Mouse (Mus musculus): ENCODE data around the gene Mettl23. TPM values are rescaled to one million over a fixed set of nuclear protein-coding genes. Genes with fewer than 3 reads are reported as not detected.
A peak's percentile ranks its signal among the peaks of the same experiment; 100 is the strongest.

Mettl23 gene
- polyA plus RNA-seq, 1 experiment from 2014 or later, result 33.0 TPM

- no peak overlapping the region for H3K4me3 ChIP-seq (ENCODE audit: low read depth, low read length)
- H3K36me3 ChIP-seq (ENCODE audit: control insufficient read depth, insufficient read depth), result no peaks in the 10 kb centered on the region
- WGBS (ENCODE audit: insufficient replicate concordance), result 46% methylated on average over 3 of the region's 5 CpGs
- H3K9me3 ChIP-seq (replicated peaks; ENCODE audit: control insufficient read depth, low read length), result no peaks in the 10 kb centered on the region
- H3K27me3 ChIP-seq (ENCODE audit: control insufficient read depth, insufficient read depth, low read depth, low read length), result peaks cover 19% of the 10 kb centered on the region
- H3K27ac ChIP-seq (ENCODE audit: low read length), result no peak overlapping the region
- ATAC-seq (ENCODE audit: low read depth), result no peak
- peaks cover 4% of the 10 kb centered on the region for H3K4me1 ChIP-seq (ENCODE audit: control insufficient read depth, low read depth, low read length)
- H3K9ac ChIP-seq (ENCODE audit: low read depth, low read length), result no peak overlapping the region
- no peak overlapping the region for H3K4me2 ChIP-seq (ENCODE audit: low read depth, low read length)
Observed at GRCm38 (mm10) chr11:116825230-116825629, 17.8 kb upstream of the Mettl23 start.

GRCm38 (mm10) chr11:116826550-116827504 lies 16.3 kb upstream of the Mettl23 start:
- Histone ChIP-seq H3K27ac (ENCODE audit: low read length) (no peak overlapping the region), H3K9me3 (replicated peaks; ENCODE audit: control insufficient read depth, low read length) (no peaks in the 10 kb centered on the region), H3K4me3 (ENCODE audit: low read depth, low read length) (peak overlapping the region; percentile 58), H3K27me3 (ENCODE audit: control insufficient read depth, insufficient read depth, low read depth, low read length) (peaks cover 19% of the 10 kb centered on the region), H3K36me3 (ENCODE audit: control insufficient read depth, insufficient read depth) (no peaks in the 10 kb centered on the region), H3K9ac (ENCODE audit: low read depth, low read length) (no peak overlapping the region), H3K4me2 (ENCODE audit: low read depth, low read length) (peak overlapping the region; percentile 75), H3K4me1 (ENCODE audit: control insufficient read depth, low read depth, low read length) (peaks cover 4% of the 10 kb centered on the region)
- 54% methylated on average over 17 of the region's 17 CpGs for WGBS (ENCODE audit: insufficient replicate concordance)
- ATAC-seq (ENCODE audit: low read depth), result no peak

DNA sequence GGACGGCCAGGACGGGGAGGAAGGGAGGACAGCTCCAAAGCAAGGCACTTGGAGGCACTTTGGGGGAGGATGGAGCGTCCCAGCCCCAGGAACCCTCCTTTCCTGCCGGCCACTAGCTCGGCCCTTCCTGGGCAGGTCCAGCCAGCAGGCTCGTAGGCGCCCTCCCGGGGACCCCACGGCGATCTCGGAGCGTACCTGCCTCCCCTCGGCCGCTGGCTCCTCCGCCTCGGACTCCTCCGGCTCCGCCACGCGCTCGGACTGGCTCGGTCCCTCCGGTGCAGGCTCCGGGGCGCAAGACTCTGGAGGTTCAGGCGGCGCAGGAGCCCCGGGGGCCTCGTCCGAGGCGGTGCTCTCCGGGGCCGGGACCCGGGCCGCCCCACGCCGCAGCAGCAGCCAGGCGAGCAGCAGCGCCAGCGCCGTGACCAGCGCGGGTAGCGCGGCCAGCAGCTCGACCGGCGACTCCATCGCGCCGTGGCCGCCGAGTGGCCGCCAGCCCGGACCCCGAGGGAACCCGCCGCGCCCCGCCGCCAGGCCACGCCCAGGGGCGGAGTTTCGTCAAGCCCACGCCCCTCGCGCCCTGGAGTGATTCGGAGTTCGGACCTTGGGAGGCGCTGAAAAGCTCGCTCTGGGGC lies 15.4 kb upstream of the Mettl23 start, which contains the start of gene Mxra7:
Gene Mxra7 (minus strand): TSS at position 513 of the 632 bp plus-strand sequence.
- H3K27me3 ChIP-seq (ENCODE audit: control insufficient read depth, insufficient read depth, low read depth, low read length), result peaks cover 19% of the 10 kb centered on the region
- H3K27ac ChIP-seq (ENCODE audit: low read length), result no peak within 1 kb of the TSS
- peaks cover 4% of the 10 kb centered on the region for H3K4me1 ChIP-seq (ENCODE audit: control insufficient read depth, low read depth, low read length)
- no peaks in the 10 kb centered on the region for H3K36me3 ChIP-seq (ENCODE audit: control insufficient read depth, insufficient read depth)
- peak within 1 kb of the TSS; percentile 58 for H3K4me3 ChIP-seq (ENCODE audit: low read depth, low read length)
- peak within 1 kb of the TSS; percentile 48 for H3K9ac ChIP-seq (ENCODE audit: low read depth, low read length)
- peak; percentile 59 for ATAC-seq (ENCODE audit: low read depth)
- peak within 1 kb of the TSS; percentile 75 for H3K4me2 ChIP-seq (ENCODE audit: low read depth, low read length)
- H3K9me3 ChIP-seq (replicated peaks; ENCODE audit: control insufficient read depth, low read length), result no peaks in the 10 kb centered on the region
- WGBS (ENCODE audit: insufficient replicate concordance), result 2% methylated on average over 62 of the region's 71 CpGs

DNA sequence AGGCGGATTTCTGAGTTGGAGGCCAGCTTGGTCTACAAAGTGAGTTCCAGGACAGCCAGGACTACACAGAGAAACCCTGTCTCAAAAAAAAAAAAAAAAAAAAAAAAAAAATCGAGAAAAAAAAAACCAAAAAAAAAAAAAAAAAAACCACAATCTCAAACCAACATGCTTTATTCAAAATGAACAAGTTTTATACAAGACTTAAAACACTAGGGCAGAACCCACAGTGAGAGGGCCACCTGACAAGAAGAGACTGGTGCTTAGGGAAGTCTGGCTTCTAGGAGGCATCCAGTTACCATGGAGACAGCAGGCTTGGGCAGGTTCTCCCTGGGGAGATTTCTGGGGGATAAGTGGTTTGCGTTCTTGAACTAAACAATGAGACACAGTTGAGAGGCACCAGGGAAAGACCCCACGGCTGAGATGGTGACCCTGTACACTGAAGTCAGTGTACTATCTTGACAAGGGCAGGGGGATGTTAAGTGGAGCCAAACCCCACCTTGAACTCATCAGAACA lies 10.8 kb upstream of the Mettl23 start:
- H3K9ac ChIP-seq (ENCODE audit: low read depth, low read length), result no peak overlapping the region
- no peaks in the 10 kb centered on the region for H3K9me3 ChIP-seq (replicated peaks; ENCODE audit: control insufficient read depth, low read length)
- WGBS (ENCODE audit: insufficient replicate concordance), result 38% methylated on average over 4 of the region's 4 CpGs
- no peak overlapping the region for H3K4me3 ChIP-seq (ENCODE audit: low read depth, low read length)
- H3K36me3 ChIP-seq (ENCODE audit: control insufficient read depth, insufficient read depth), result peaks cover 24% of the 10 kb centered on the region
- ATAC-seq (ENCODE audit: low read depth), result no peak
- H3K4me2 ChIP-seq (ENCODE audit: low read depth, low read length), result no peak overlapping the region
- H3K27me3 ChIP-seq (ENCODE audit: control insufficient read depth, insufficient read depth, low read depth, low read length), result peaks cover 9% of the 10 kb centered on the region
- no peak overlapping the region for H3K27ac ChIP-seq (ENCODE audit: low read length)
- H3K4me1 ChIP-seq (ENCODE audit: control insufficient read depth, low read depth, low read length), result peaks cover 4% of the 10 kb centered on the region

GRCm38 (mm10) chr11:116834954-116835353 lies 8.1 kb upstream of the Mettl23 start:
- Histone ChIP-seq H3K4me1 (ENCODE audit: control insufficient read depth, low read depth, low read length) (peaks cover 5% of the 10 kb centered on the region), H3K27me3 (ENCODE audit: control insufficient read depth, insufficient read depth, low read depth, low read length) (no peaks in the 10 kb centered on the region), H3K9me3 (replicated peaks; ENCODE audit: control insufficient read depth, low read length) (no peaks in the 10 kb centered on the region), H3K4me3 (ENCODE audit: low read depth, low read length) (no peak overlapping the region), H3K27ac (ENCODE audit: low read length) (no peak overlapping the region), H3K36me3 (ENCODE audit: control insufficient read depth, insufficient read depth) (peaks cover 45% of the 10 kb centered on the region), H3K9ac (ENCODE audit: low read depth, low read length) (no peak overlapping the region), H3K4me2 (ENCODE audit: low read depth, low read length) (no peak overlapping the region)
- ATAC-seq (ENCODE audit: low read depth), result no peak
- 70% methylated on average over 1 of the region's 1 CpGs for WGBS (ENCODE audit: insufficient replicate concordance)

DNA sequence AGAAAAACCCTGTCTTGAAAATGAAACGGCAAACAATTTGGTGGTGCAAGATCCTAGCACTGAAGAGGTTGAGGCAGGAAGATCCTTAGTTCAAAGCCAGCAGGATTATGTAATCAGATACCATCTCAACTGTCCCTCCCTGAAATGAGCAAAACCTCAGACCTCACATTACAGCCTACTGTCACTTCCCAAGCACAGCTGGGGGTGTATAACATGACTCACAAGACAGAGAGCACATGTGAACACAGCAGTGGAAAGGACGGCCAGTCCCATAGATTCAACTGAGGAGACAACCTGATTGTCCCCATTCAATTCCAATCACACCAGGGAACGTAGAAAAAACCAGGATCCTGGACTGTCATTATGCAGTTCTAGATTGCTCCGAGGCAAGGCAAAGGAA lies 6.8 kb upstream of the Mettl23 start:
- no peaks in the 10 kb centered on the region for H3K9me3 ChIP-seq (replicated peaks; ENCODE audit: control insufficient read depth, low read length)
- peaks cover 18% of the 10 kb centered on the region for H3K4me1 ChIP-seq (ENCODE audit: control insufficient read depth, low read depth, low read length)
- H3K9ac ChIP-seq (ENCODE audit: low read depth, low read length), result no peak overlapping the region
- H3K36me3 ChIP-seq (ENCODE audit: control insufficient read depth, insufficient read depth), result peaks cover 52% of the 10 kb centered on the region
- no peak overlapping the region for H3K27ac ChIP-seq (ENCODE audit: low read length)
- H3K4me3 ChIP-seq (ENCODE audit: low read depth, low read length), result no peak overlapping the region
- H3K4me2 ChIP-seq (ENCODE audit: low read depth, low read length), result no peak overlapping the region
- 68% methylated on average over 4 of the region's 4 CpGs for WGBS (ENCODE audit: insufficient replicate concordance)
- no peaks in the 10 kb centered on the region for H3K27me3 ChIP-seq (ENCODE audit: control insufficient read depth, insufficient read depth, low read depth, low read length)
- ATAC-seq (ENCODE audit: low read depth), result no peak

- 82% methylated on average over 10 of the region's 10 CpGs for WGBS (ENCODE audit: insufficient replicate concordance)
- no peak for ATAC-seq (ENCODE audit: low read depth)
- H3K36me3 ChIP-seq (ENCODE audit: control insufficient read depth, insufficient read depth), result peaks cover 52% of the 10 kb centered on the region
Observed at GRCm38 (mm10) chr11:116837441-116837840, 5.6 kb upstream of the Mettl23 start.

GRCm38 (mm10) chr11:116838936-116839335 lies 4.1 kb upstream of the Mettl23 start:
- Histone ChIP-seq H3K9me3 (replicated peaks; ENCODE audit: control insufficient read depth, low read length) (no peaks in the 10 kb centered on the region), H3K4me2 (ENCODE audit: low read depth, low read length) (no peak overlapping the region), H3K4me1 (ENCODE audit: control insufficient read depth, low read depth, low read length) (peaks cover 23% of the 10 kb centered on the region), H3K4me3 (ENCODE audit: low read depth, low read length) (no peak overlapping the region), H3K36me3 (ENCODE audit: control insufficient read depth, insufficient read depth) (peaks cover 52% of the 10 kb centered on the region), H3K9ac (ENCODE audit: low read depth, low read length) (no peak overlapping the region), H3K27ac (ENCODE audit: low read length) (no peak overlapping the region), H3K27me3 (ENCODE audit: control insufficient read depth, insufficient read depth, low read depth, low read length) (no peaks in the 10 kb centered on the region)
- ATAC-seq (ENCODE audit: low read depth), result no peak
- 82% methylated on average over 14 of the region's 14 CpGs for WGBS (ENCODE audit: insufficient replicate concordance)

More at GRCm38 (mm10) chr11:116837441-116837840, 5.6 kb upstream of the Mettl23 start:
- Histone ChIP-seq H3K9me3 (replicated peaks; ENCODE audit: control insufficient read depth, low read length) (no peaks in the 10 kb centered on the region), H3K27me3 (ENCODE audit: control insufficient read depth, insufficient read depth, low read depth, low read length) (no peaks in the 10 kb centered on the region), H3K4me1 (ENCODE audit: control insufficient read depth, low read depth, low read length) (peaks cover 23% of the 10 kb centered on the region), H3K4me2 (ENCODE audit: low read depth, low read length) (no peak overlapping the region), H3K4me3 (ENCODE audit: low read depth, low read length) (no peak overlapping the region), H3K27ac (ENCODE audit: low read length) (no peak overlapping the region), H3K9ac (ENCODE audit: low read depth, low read length) (no peak overlapping the region)
